Mouse (Mus musculus) right cerebral cortex, postnatal 25 days (tissue): ENCODE results near the gene Celf1.
"Not testable (repeated sequence)": the region's sequence is repeated elsewhere in the genome, so short reads cannot be mapped to it uniquely, and the experiment has no call there.

Experiments
- DNase-seq: peaks from one replicate; pipeline ENCODE4 v3.0.0; 2022

The Celf1 gene

GRCm38 (mm10) chr2:91025081-91025516, 84.9 kb downstream of the Celf1 start:
- peak; percentile 41 for DNase-seq

GRCm38 (mm10) chr2:91026491-91026890, 86.3 kb downstream of the Celf1 start:
- no peak for DNase-seq

GRCm38 (mm10) chr2:91027391-91028214, 87.4 kb downstream of the Celf1 start:
- DNase-seq, result no peak

- DNase-seq, result no peak
Measured at GRCm38 (mm10) chr2:91031216-91031615, 91.0 kb downstream of the Celf1 start.

GRCm38 (mm10) chr2:91033000-91033399, 92.8 kb downstream of the Celf1 start:
- no peak for DNase-seq

GRCm38 (mm10) chr2:91035385-91035784, 95.2 kb downstream of the Celf1 start, which contains the start of gene Rapsn:
Gene Rapsn (plus strand): TSS chr2:91035620.
- no peak for DNase-seq

GRCm38 (mm10) chr2:91041786-91042185, 101.6 kb downstream of the Celf1 start:
- no peak for DNase-seq

GRCm38 (mm10) chr2:91042651-91043398, 102.6 kb downstream of the Celf1 start:
- DNase-seq, result no peak

- no peak for DNase-seq
Measured at GRCm38 (mm10) chr2:91044727-91045126, 104.5 kb downstream of the Celf1 start.

GRCm38 (mm10) chr2:91045805-91046204, 105.6 kb downstream of the Celf1 start:
- not testable (repeated sequence) for DNase-seq

- DNase-seq, result no peak
Measured at GRCm38 (mm10) chr2:91047359-91047758, 107.2 kb downstream of the Celf1 start.

- no peak for DNase-seq
Measured at GRCm38 (mm10) chr2:91051917-91052316, 111.7 kb downstream of the Celf1 start.

- no peak for DNase-seq
Measured at GRCm38 (mm10) chr2:91052752-91053151, 112.6 kb downstream of the Celf1 start.

GRCm38 (mm10) chr2:91053181-91053933, 113.2 kb downstream of the Celf1 start:
- no peak for DNase-seq

- DNase-seq, result peak; percentile 97
Measured at GRCm38 (mm10) chr2:91053934-91054382, 113.8 kb downstream of the Celf1 start, which contains the start of gene Psmc3. Gene Psmc3 (plus strand): TSS chr2:91054009.

- no peak for DNase-seq
Measured at GRCm38 (mm10) chr2:91058435-91058834, 118.3 kb downstream of the Celf1 start.

GRCm38 (mm10) chr2:91059376-91059775, 119.2 kb downstream of the Celf1 start:
- DNase-seq, result no peak

GRCm38 (mm10) chr2:91060544-91061355, 120.6 kb downstream of the Celf1 start:
- peak; percentile 72 for DNase-seq

GRCm38 (mm10) chr2:91061849-91062481, 121.8 kb downstream of the Celf1 start:
- no peak for DNase-seq

GRCm38 (mm10) chr2:91062779-91063606, 122.8 kb downstream of the Celf1 start:
- no peak for DNase-seq

GRCm38 (mm10) chr2:91064211-91064610, 124.0 kb downstream of the Celf1 start:
- no peak for DNase-seq
